Mouse (Mus musculus): ENCODE results near the gene Zbtb45. TPM values are rescaled to one million over a fixed set of nuclear protein-coding genes. Genes with fewer than 3 reads are reported as not detected.

The Zbtb45 gene
- polyA plus RNA-seq, 1 experiment = 8.2 TPM

DNA sequence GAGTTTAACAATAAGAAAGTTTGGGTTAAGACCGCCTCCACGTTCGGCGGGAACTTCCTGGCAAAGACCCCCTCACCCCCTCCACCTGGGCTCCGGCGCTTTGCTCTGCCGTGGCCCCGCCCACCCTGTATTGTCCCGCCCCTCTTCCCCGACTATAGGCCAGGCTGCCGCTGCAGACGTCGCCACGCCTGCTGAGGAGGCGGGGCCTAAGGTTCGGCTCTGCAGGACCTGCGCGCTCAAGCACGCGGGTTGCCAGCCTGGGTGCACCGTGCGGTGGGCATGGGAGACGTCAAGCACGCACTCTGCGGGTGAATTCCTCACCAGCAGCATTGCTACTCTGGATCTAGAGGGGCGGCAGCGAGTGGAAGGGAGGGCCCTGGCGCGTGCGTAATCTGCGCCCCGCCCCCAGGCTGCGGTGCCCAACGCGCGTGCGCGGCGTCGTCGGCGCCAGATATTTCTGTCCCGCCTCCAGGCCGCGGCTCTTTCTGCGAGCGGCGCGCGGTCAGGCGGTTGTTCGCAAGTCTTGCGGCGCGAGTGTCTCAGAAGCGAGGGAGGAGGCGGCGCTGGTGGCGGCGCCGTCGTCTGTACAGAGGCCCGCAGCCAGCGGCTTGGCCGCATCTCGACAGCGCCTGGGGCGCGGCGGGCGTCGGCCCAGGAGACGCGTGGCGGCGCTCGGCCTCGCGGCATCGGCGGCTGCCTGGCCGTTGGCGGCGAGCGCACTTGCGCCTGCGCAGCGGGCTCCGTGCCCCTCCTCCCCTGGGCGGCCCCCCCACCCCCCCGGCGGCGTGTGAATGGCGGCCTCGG is 14.3 kb upstream of the Zbtb45 start:
- peaks cover 25% of the 10 kb centered on the region for H3K36me3 ChIP-seq (ENCODE audit: control insufficient read depth, insufficient read depth)
- peak overlapping the region; percentile 51 for H3K4me3 ChIP-seq
- no peaks in the 10 kb centered on the region for H3K27me3 ChIP-seq (ENCODE audit: control insufficient read depth, insufficient read depth, insufficient read length)

DNA sequence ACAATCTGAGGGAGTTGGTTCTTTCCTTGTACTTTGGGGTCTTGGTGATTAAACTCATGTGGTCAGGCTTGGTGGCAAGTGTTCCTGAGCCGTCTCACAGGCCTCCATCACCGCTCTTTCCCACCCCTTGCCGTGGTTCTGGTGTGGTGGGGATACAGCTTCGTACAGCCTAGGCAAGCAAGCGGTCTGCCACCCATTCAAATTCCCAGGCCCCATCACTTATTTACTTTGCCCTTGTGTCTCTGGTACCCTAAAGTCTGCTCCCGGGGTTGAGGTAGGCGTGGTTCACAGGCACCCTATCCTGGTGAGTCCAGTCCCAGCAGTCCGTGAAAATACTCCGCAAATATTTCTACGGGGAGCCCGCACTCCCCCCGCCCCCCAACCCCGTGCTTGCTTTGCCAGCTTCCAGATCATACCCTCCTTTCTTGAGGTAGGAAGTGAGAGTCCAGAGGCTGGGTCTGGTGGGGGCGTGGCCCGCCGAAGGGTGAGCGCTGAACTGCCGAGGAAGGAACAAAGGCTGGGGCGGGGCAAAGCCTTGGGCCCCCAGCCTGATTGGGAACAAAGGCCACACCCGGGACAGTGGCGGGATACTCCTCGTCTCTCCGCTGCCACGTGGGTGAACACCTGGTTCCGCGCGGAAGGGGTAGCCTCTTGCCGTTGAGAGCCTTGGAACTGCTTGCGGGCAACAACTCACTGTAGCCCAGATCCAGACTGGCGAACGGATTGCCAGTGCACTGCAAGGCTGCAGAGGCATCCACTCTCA is 13.1 kb upstream of the Zbtb45 start:
- peak overlapping the region; percentile 92 for H3ac ChIP-seq (ENCODE audit: control insufficient read depth, insufficient read length)
- TF ChIP-seq REST (IDR thresholded peaks at IDR 0.05; ENCODE audit: insufficient read depth, insufficient read length) (no peak), TCF3 (IDR thresholded peaks at IDR 0.05; ENCODE audit: insufficient read length, low read depth) (no peak), USF1 (IDR thresholded peaks at IDR 0.05; ENCODE audit: low read depth) (no peak), MAX (IDR thresholded peaks at IDR 0.05; ENCODE audit: low read depth) (no peak), MYOD1 (IDR thresholded peaks at IDR 0.05; ENCODE audit: control insufficient read depth in 1 of 3, insufficient read length in 2 of 3, low read depth in 2 of 3) (peak in 2 of 3 experiments; percentile 36 to 61), MYOG (IDR thresholded peaks at IDR 0.05; ENCODE audit: control insufficient read depth in 1 of 3, insufficient read depth in 1 of 3, insufficient read length in 2 of 3, low read depth in 2 of 3) (peak in 1 of 3 experiments; percentile 26), POLR2A (IDR thresholded peaks at IDR 0.05; ENCODE audit: insufficient read length, low read depth) (peak; percentile 44), SRF (IDR thresholded peaks at IDR 0.05; ENCODE audit: control insufficient read depth, insufficient read length, low read depth) (peak; percentile 32), POLR2AphosphoS2 (IDR thresholded peaks at IDR 0.05; ENCODE audit: insufficient read length, low read depth) (no peak), CEBPB (IDR thresholded peaks at IDR 0.05; ENCODE audit: insufficient read depth, poor library complexity, severe bottlenecking) (no peak), E2F4 (IDR thresholded peaks at IDR 0.05; ENCODE audit: insufficient read depth) (no peak), TCF12 (IDR thresholded peaks at IDR 0.05; ENCODE audit: insufficient read depth, poor library complexity, severe bottlenecking) (no peak)
- H3K36me3 ChIP-seq (ENCODE audit: control insufficient read depth, insufficient read depth) = peaks cover 15% of the 10 kb centered on the region
- H3K79me2 ChIP-seq (ENCODE audit: control insufficient read depth, insufficient read depth) = peaks cover 31% of the 10 kb centered on the region
- H3K4me2 ChIP-seq (ENCODE audit: low read depth) = peak overlapping the region; percentile 96
- no peaks in the 10 kb centered on the region for H3K27me3 ChIP-seq (ENCODE audit: control insufficient read depth, insufficient read depth, insufficient read length)
- peak overlapping the region; percentile 51 for H3K4me3 ChIP-seq

More for the DNA sequence above, 14.3 kb upstream of the Zbtb45 start:
- H3K4me2 ChIP-seq (ENCODE audit: low read depth) = peak overlapping the region; percentile 96
- peak overlapping the region; percentile 92 for H3ac ChIP-seq (ENCODE audit: control insufficient read depth, insufficient read length)
- TF ChIP-seq POLR2A (IDR thresholded peaks at IDR 0.05; ENCODE audit: insufficient read length, low read depth) (peak; percentile 98), MYOD1 (IDR thresholded peaks at IDR 0.05; ENCODE audit: control insufficient read depth in 1 of 3, insufficient read length in 2 of 3, low read depth in 2 of 3) (peak in 1 of 3 experiments; percentile 22), POLR2AphosphoS2 (IDR thresholded peaks at IDR 0.05; ENCODE audit: insufficient read length, low read depth) (peak; percentile 94), TCF3 (IDR thresholded peaks at IDR 0.05; ENCODE audit: insufficient read length, low read depth) (no peak), USF1 (IDR thresholded peaks at IDR 0.05; ENCODE audit: low read depth) (no peak), MAX (IDR thresholded peaks at IDR 0.05; ENCODE audit: low read depth) (no peak), TCF12 (IDR thresholded peaks at IDR 0.05; ENCODE audit: insufficient read depth, poor library complexity, severe bottlenecking) (no peak), SRF (IDR thresholded peaks at IDR 0.05; ENCODE audit: control insufficient read depth, insufficient read length, low read depth) (peak; percentile 46), MYOG (IDR thresholded peaks at IDR 0.05; ENCODE audit: control insufficient read depth in 1 of 3, insufficient read depth in 1 of 3, insufficient read length in 2 of 3, low read depth in 2 of 3) (peak in 2 of 3 experiments; percentile 4), CEBPB (IDR thresholded peaks at IDR 0.05; ENCODE audit: insufficient read depth, poor library complexity, severe bottlenecking) (no peak), E2F4 (IDR thresholded peaks at IDR 0.05; ENCODE audit: insufficient read depth) (no peak), REST (IDR thresholded peaks at IDR 0.05; ENCODE audit: insufficient read depth, insufficient read length) (no peak)
- peaks cover 31% of the 10 kb centered on the region for H3K79me2 ChIP-seq (ENCODE audit: control insufficient read depth, insufficient read depth)

DNA sequence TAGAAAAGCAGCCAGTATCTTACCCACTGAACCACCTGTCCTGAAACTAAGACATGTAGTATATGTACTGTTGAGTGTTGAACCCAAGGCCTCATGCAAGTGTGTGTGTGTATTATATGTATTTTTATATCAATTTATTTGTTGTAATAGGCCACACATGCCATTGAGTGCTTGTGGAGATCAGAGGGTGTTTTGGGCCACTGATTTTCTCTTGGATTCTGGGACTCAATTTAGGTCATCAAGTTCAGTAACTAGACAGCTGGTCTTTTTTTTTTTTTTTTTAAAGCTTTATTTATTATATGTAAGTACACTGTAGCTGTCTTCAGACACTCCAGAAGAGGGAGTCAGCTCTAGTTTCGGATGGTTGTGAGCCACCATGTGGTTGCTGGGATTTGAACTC is 5.4 kb upstream of the Zbtb45 start:
- no peak overlapping the region for H3ac ChIP-seq (ENCODE audit: control insufficient read depth, insufficient read length)
- H3K4me3 ChIP-seq = no peak overlapping the region
- H3K36me3 ChIP-seq (ENCODE audit: control insufficient read depth, insufficient read depth) = no peaks in the 10 kb centered on the region
- H3K4me2 ChIP-seq (ENCODE audit: low read depth) = no peak overlapping the region
- no peaks in the 10 kb centered on the region for H3K27me3 ChIP-seq (ENCODE audit: control insufficient read depth, insufficient read depth, insufficient read length)
- H3K79me2 ChIP-seq (ENCODE audit: control insufficient read depth, insufficient read depth) = no peaks in the 10 kb centered on the region
- TF ChIP-seq USF1 (IDR thresholded peaks at IDR 0.05; ENCODE audit: low read depth) = no peak
- TF ChIP-seq SRF (IDR thresholded peaks at IDR 0.05; ENCODE audit: control insufficient read depth, insufficient read length, low read depth) = no peak
- no peak for TF ChIP-seq MAX (IDR thresholded peaks at IDR 0.05; ENCODE audit: low read depth)
- TF ChIP-seq POLR2A (IDR thresholded peaks at IDR 0.05; ENCODE audit: insufficient read length, low read depth) = no peak
- TF ChIP-seq CEBPB (IDR thresholded peaks at IDR 0.05; ENCODE audit: insufficient read depth, poor library complexity, severe bottlenecking) = no peak
- no peak for TF ChIP-seq MYOD1 (IDR thresholded peaks at IDR 0.05; ENCODE audit: control insufficient read depth in 1 of 3, insufficient read length in 2 of 3, low read depth in 2 of 3)
- TF ChIP-seq TCF3 (IDR thresholded peaks at IDR 0.05; ENCODE audit: insufficient read length, low read depth) = no peak
- no peak for TF ChIP-seq POLR2AphosphoS2 (IDR thresholded peaks at IDR 0.05; ENCODE audit: insufficient read length, low read depth)
- TF ChIP-seq MYOG (IDR thresholded peaks at IDR 0.05; ENCODE audit: control insufficient read depth in 1 of 3, insufficient read depth in 1 of 3, insufficient read length in 2 of 3, low read depth in 2 of 3) = no peak
- TF ChIP-seq E2F4 (IDR thresholded peaks at IDR 0.05; ENCODE audit: insufficient read depth) = no peak
- TF ChIP-seq REST (IDR thresholded peaks at IDR 0.05; ENCODE audit: insufficient read depth, insufficient read length) = no peak
- TF ChIP-seq TCF12 (IDR thresholded peaks at IDR 0.05; ENCODE audit: insufficient read depth, poor library complexity, severe bottlenecking) = no peak

DNA sequence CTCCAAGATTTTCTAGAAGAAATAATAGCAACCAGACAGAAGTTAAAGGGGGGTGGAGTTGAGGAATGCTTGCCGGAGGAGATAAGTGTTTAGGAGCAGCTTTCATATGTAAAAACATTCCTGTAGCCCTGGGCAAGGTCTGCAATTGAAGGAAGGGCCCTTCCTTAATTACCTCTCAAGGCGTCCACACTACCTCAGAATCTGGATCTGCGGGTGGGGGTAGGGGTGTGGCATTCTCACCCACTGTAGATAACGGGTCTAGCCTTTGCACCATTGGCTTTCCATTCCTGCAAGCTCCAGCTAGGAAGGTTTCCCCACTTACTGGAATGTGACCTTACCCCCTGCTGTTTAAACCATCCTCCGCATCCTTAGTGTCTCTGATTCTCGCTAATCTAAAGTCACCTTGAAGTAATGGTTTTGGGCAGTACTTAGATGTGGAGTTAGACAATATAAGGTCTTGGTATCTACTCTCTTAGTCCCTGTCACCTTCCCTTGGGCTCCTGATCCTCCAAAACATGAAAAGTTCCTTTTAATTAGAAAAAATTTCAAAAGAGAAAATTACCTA is 4.5 kb upstream of the Zbtb45 start:
- H3K4me2 ChIP-seq (ENCODE audit: low read depth) = no peak overlapping the region
- peaks cover under 1% of the 10 kb centered on the region for H3K79me2 ChIP-seq (ENCODE audit: control insufficient read depth, insufficient read depth)
- TF ChIP-seq TCF12 (IDR thresholded peaks at IDR 0.05; ENCODE audit: insufficient read depth, poor library complexity, severe bottlenecking) (no peak), MAX (IDR thresholded peaks at IDR 0.05; ENCODE audit: low read depth) (no peak), USF1 (IDR thresholded peaks at IDR 0.05; ENCODE audit: low read depth) (no peak), TCF3 (IDR thresholded peaks at IDR 0.05; ENCODE audit: insufficient read length, low read depth) (no peak), POLR2A (IDR thresholded peaks at IDR 0.05; ENCODE audit: insufficient read length, low read depth) (no peak), POLR2AphosphoS2 (IDR thresholded peaks at IDR 0.05; ENCODE audit: insufficient read length, low read depth) (no peak), CEBPB (IDR thresholded peaks at IDR 0.05; ENCODE audit: insufficient read depth, poor library complexity, severe bottlenecking) (no peak), MYOG (IDR thresholded peaks at IDR 0.05; ENCODE audit: control insufficient read depth in 1 of 3, insufficient read depth in 1 of 3, insufficient read length in 2 of 3, low read depth in 2 of 3) (no peak), E2F4 (IDR thresholded peaks at IDR 0.05; ENCODE audit: insufficient read depth) (no peak)
- no peak overlapping the region for H3ac ChIP-seq (ENCODE audit: control insufficient read depth, insufficient read length)
- no peak overlapping the region for H3K4me3 ChIP-seq
- no peaks in the 10 kb centered on the region for H3K27me3 ChIP-seq (ENCODE audit: control insufficient read depth, insufficient read depth, insufficient read length)
- no peaks in the 10 kb centered on the region for H3K36me3 ChIP-seq (ENCODE audit: control insufficient read depth, insufficient read depth)
